Mouse (Mus musculus): ENCODE measurements around the gene Stk38. TPM values are rescaled to one million over a fixed set of nuclear protein-coding genes. Genes with fewer than 3 reads are reported as not detected.
A peak's percentile ranks its signal among the peaks of the same experiment; 100 is the strongest.

Gene Stk38
- total and polyA plus RNA-seq, 3 experiments = 29.0 to 56.4 (median 56.0) TPM

- H3K9ac ChIP-seq (ENCODE audit: insufficient read depth, low read depth) = peak overlapping the region; percentile 55
- peak overlapping the region; percentile 51 for H3K4me2 ChIP-seq (ENCODE audit: insufficient read depth, low read depth, poor library complexity, severe bottlenecking)
- peaks cover 38% of the 10 kb centered on the region for H3K79me2 ChIP-seq (replicated peaks; ENCODE audit: control insufficient read depth, extremely low read depth, insufficient read depth, poor library complexity, severe bottlenecking)
- peak overlapping the region; percentile 3 to 95 (median 37) for H3K4me3 ChIP-seq (replicated peaks in 1 of 3; ENCODE audit: low read depth in 2 of 3, low read length in 2 of 3, poor library complexity in 1 of 3)
- H3K27ac ChIP-seq (ENCODE audit: insufficient read depth, low read depth) = peak overlapping the region; percentile 38; the same call in 1 of the 2 replicates
- H3K27me3 ChIP-seq (replicated peaks) = no peaks in the 10 kb centered on the region
- no peaks in the 10 kb centered on the region for H3K9me3 ChIP-seq (replicated peaks; ENCODE audit: low read length)
- peaks cover 0 to 4% of the 10 kb centered on the region in 2 experiments for H3K36me3 ChIP-seq (replicated peaks in 1 of 2; ENCODE audit: control insufficient read depth in 1 of 2, insufficient read depth in 1 of 2, low read length in 1 of 2)
- in situ Hi-C loops (cut with MboI; ENCODE audit: low pct_ligation_motif_present, low pct_unique_long_range_greater_than_20kb, low sequenced_read_pairs) (no loop called here), dilution Hi-C loops (cut with MboI; ENCODE audit: extremely low pct_ligation_motif_present, extremely low pct_unique_long_range_greater_than_20kb, low sequenced_read_pairs) (no loop called here)
- TF ChIP-seq USF2 (conservative IDR thresholded peaks at IDR 0.05; ENCODE audit: low read depth, low read length) = no peak
- no peak for TF ChIP-seq RAD21 (IDR thresholded peaks at IDR 0.05; ENCODE audit: low read depth, low read length)
- TF ChIP-seq ELF1 (IDR thresholded peaks at IDR 0.05; ENCODE audit: low read depth, low read length) = no peak
- no peak for TF ChIP-seq ZKSCAN1 (IDR thresholded peaks at IDR 0.05; ENCODE audit: borderline replicate concordance, low read depth, low read length)
- TF ChIP-seq UBTF (IDR thresholded peaks at IDR 0.05; ENCODE audit: low read depth, low read length) = no peak
- no peak for TF ChIP-seq TCF12 (IDR thresholded peaks at IDR 0.05; ENCODE audit: low read depth, low read length)
- no peak for TF ChIP-seq ZMIZ1 (IDR thresholded peaks at IDR 0.05; ENCODE audit: low read depth, low read length)
- TF ChIP-seq ETS1 (conservative IDR thresholded peaks at IDR 0.05; ENCODE audit: low read depth, low read length) = no peak
- TF ChIP-seq ZC3H11A (IDR thresholded peaks at IDR 0.05; ENCODE audit: low read depth, low read length) = no peak
- TF ChIP-seq POLR2A (IDR thresholded peaks at IDR 0.05; ENCODE audit: low read depth, low read length) = no peak
- no peak for TF ChIP-seq E2F4 (IDR thresholded peaks at IDR 0.05; ENCODE audit: insufficient replicate concordance, low read depth, low read length)
- no peak for TF ChIP-seq KAT2A (IDR thresholded peaks at IDR 0.05; ENCODE audit: insufficient replicate concordance, low read length)
- TF ChIP-seq NRF1 (IDR thresholded peaks at IDR 0.05; ENCODE audit: low read depth, low read length) = no peak
- TF ChIP-seq PAX5 (IDR thresholded peaks at IDR 0.05; ENCODE audit: low read length) = no peak
- no peak for TF ChIP-seq MYC (IDR thresholded peaks at IDR 0.05; ENCODE audit: low read depth, low read length)
- no peak for TF ChIP-seq EP300 (IDR thresholded peaks at IDR 0.05; ENCODE audit: low read length)
- TF ChIP-seq JUN (IDR thresholded peaks at IDR 0.05; ENCODE audit: insufficient read depth, low read depth, low read length) = no peak
- no peak for TF ChIP-seq BHLHE40 (IDR thresholded peaks at IDR 0.05; ENCODE audit: low read depth, low read length)
- TF ChIP-seq MAX (IDR thresholded peaks at IDR 0.05; ENCODE audit: low read length) = no peak
- no peak for TF ChIP-seq JUND (conservative IDR thresholded peaks at IDR 0.05; ENCODE audit: low read depth, low read length)
- no peak for DNase-seq (ENCODE audit: extremely low read depth)
- peaks cover 11 to 42% of the 10 kb centered on the region in 2 experiments for H3K4me1 ChIP-seq (ENCODE audit: control insufficient read depth in 1 of 2, insufficient read depth in 2 of 2)
Observed at GRCm38 (mm10) chr17:29008326-29008650, 493 bp upstream of the Stk38 start.

GRCm38 (mm10) chr17:29007243-29007640 lies 553 bp downstream of the Stk38 start:
- peak overlapping the region; percentile 99; the same call in 1 of the 2 replicates for H3K4me2 ChIP-seq (ENCODE audit: insufficient read depth, low read depth, poor library complexity, severe bottlenecking)
- H3K4me3 ChIP-seq (replicated peaks in 1 of 3; ENCODE audit: low read depth in 2 of 3, low read length in 2 of 3, poor library complexity in 1 of 3) = peak overlapping the region; percentile 88 to 95 (median 89)
- dilution Hi-C loops (cut with MboI; ENCODE audit: extremely low pct_ligation_motif_present, extremely low pct_unique_long_range_greater_than_20kb, low sequenced_read_pairs) (no loop called here), in situ Hi-C loops (cut with MboI; ENCODE audit: low pct_ligation_motif_present, low pct_unique_long_range_greater_than_20kb, low sequenced_read_pairs) (no loop called here)
- TF ChIP-seq PAX5 (IDR thresholded peaks at IDR 0.05; ENCODE audit: low read length) = no peak
- no peak for TF ChIP-seq ETS1 (conservative IDR thresholded peaks at IDR 0.05; ENCODE audit: low read depth, low read length)
- no peak for TF ChIP-seq ZNF384 (IDR thresholded peaks at IDR 0.05; ENCODE audit: low read depth, low read length)
- TF ChIP-seq USF2 (conservative IDR thresholded peaks at IDR 0.05; ENCODE audit: low read depth, low read length) = no peak
- 0 out of 2 replicates have a peak, but pooled peaks have one; percentile 1 for TF ChIP-seq CHD1 (IDR thresholded peaks at IDR 0.05; ENCODE audit: low read depth, low read length)
- TF ChIP-seq UBTF (IDR thresholded peaks at IDR 0.05; ENCODE audit: low read depth, low read length) = no peak
- TF ChIP-seq SIN3A (IDR thresholded peaks at IDR 0.05; ENCODE audit: low read length) = peak; percentile 11; the same call in 1 of the 2 replicates
- no peak for TF ChIP-seq ZKSCAN1 (IDR thresholded peaks at IDR 0.05; ENCODE audit: borderline replicate concordance, low read depth, low read length)
- TF ChIP-seq TCF12 (IDR thresholded peaks at IDR 0.05; ENCODE audit: low read depth, low read length) = no peak
- no peak for TF ChIP-seq JUND (conservative IDR thresholded peaks at IDR 0.05; ENCODE audit: low read depth, low read length)
- TF ChIP-seq SMC3 (IDR thresholded peaks at IDR 0.05; ENCODE audit: low read depth, low read length) = no peak
- TF ChIP-seq MAZ (IDR thresholded peaks at IDR 0.05; ENCODE audit: low read depth, low read length) = no peak
- no peak for TF ChIP-seq GABPA (IDR thresholded peaks at IDR 0.05; ENCODE audit: insufficient replicate concordance, low read depth, low read length)
- TF ChIP-seq MXI1 (IDR thresholded peaks at IDR 0.05; ENCODE audit: low read depth, low read length) = no peak
- peaks cover 0 to 4% of the 10 kb centered on the region in 2 experiments for H3K36me3 ChIP-seq (replicated peaks in 1 of 2; ENCODE audit: control insufficient read depth in 1 of 2, insufficient read depth in 1 of 2, low read length in 1 of 2)
- peaks cover 45% of the 10 kb centered on the region for H3K79me2 ChIP-seq (replicated peaks; ENCODE audit: control insufficient read depth, extremely low read depth, insufficient read depth, poor library complexity, severe bottlenecking)
- DNase-seq (ENCODE audit: extremely low read depth) = no peak
- H3K4me1 ChIP-seq (ENCODE audit: control insufficient read depth in 1 of 2, insufficient read depth in 2 of 2) = peaks cover 11 to 48% of the 10 kb centered on the region in 2 experiments
- H3K9me3 ChIP-seq (replicated peaks; ENCODE audit: low read length) = no peaks in the 10 kb centered on the region
- H3K27ac ChIP-seq (ENCODE audit: insufficient read depth, low read depth) = peak overlapping the region; percentile 41
- peak overlapping the region; percentile 86 for H3K9ac ChIP-seq (ENCODE audit: insufficient read depth, low read depth)
- H3K27me3 ChIP-seq (replicated peaks) = no peaks in the 10 kb centered on the region

All from CH12.LX (cell line).